Mouse (Mus musculus) megakaryocyte, embryonic 14.5 days (primary cell): Measurements from ENCODE around the gene H2-Eb2.

Experiments used
- FLI1 ChIP-seq: IDR thresholded peaks from 2 replicates; pipeline ENCODE4 v1.6.1; 2012; ENCODE audit warnings: low read length, inconsistent platforms, mixed read lengths
- GATA1 ChIP-seq: IDR thresholded peaks from 3 replicates; pipeline ENCODE4 v1.6.1; 2012; ENCODE audit warnings: mixed read lengths, low read length, inconsistent platforms, borderline replicate concordance

GRCm38 (mm10) chr17:34293533-34293932, 31.9 kb upstream of the H2-Eb2 start:
- TF ChIP-seq GATA1 (no peak), FLI1 (no peak)
